Mouse (Mus musculus): ENCODE results near the gene Actb. TPM values are rescaled to one million over a fixed set of nuclear protein-coding genes. Genes with fewer than 3 reads are reported as not detected.

Gene Actb
- polyA plus RNA-seq, 1 experiment: 2,511 TPM

GRCm38 (mm10) chr5:142929400-142929752 lies 22.8 kb upstream of the Actb start:
- Histone ChIP-seq H3K4me3 (ENCODE audit: insufficient read depth, low read depth, low read length) (peak overlapping the region; percentile 50), H3K36me3 (ENCODE audit: control insufficient read depth, insufficient read depth, low read length) (no peaks in the 10 kb centered on the region), H3K4me1 (ENCODE audit: control insufficient read depth, insufficient read depth, low read length) (no peaks in the 10 kb centered on the region), H3K27ac (ENCODE audit: insufficient read depth, low read depth, low read length) (peak overlapping the region; percentile 84), H3K27me3 (replicated peaks; ENCODE audit: control insufficient read depth, insufficient read depth, low read length) (no peaks in the 10 kb centered on the region)
- DNase-seq: no peak
- WGBS: 14% methylated on average over 4 of the region's 4 CpGs
- no peak for TF ChIP-seq POLR2A (IDR thresholded peaks at IDR 0.05; ENCODE audit: low read depth, low read length)
- TF ChIP-seq CTCF (conservative IDR thresholded peaks at IDR 0.05; ENCODE audit: insufficient read depth, insufficient read length, low read depth, low read length): no peak

DNA sequence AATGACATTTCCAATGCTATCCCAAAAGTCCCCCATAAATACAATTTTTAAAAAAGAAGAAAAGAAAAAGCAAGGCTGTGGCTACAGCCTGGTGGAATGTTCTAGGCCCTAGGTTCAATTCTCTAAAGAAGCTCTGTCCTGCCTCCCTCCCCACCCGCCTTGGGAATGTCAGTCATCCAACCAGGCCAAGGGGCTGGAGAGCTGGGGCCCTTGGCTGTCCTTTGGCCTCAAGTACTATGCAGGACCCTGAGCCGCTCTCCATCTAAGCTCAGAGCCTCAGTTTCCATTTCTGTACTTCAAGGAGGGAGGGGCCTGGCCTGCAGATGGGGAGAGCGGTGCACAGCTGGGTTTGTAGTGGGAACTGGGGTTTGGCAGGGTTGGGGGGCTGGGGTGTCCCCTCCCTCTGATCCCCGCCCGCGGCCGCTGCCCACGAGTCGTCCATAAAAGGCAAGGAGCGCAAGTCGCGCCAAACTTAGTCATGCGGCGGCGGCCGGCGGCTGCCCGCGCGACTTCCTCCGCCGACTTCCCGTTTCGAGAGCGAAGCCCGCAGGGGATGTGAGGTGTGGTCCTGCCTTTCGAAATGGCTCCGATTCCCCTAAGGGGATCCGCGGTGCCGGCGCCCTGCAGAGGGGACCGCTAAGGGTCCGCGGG lies 22.3 kb upstream of the Actb start:
- H3K27me3 ChIP-seq (replicated peaks; ENCODE audit: control insufficient read depth, insufficient read depth, low read length): no peaks in the 10 kb centered on the region
- H3K4me3 ChIP-seq (ENCODE audit: insufficient read depth, low read depth, low read length): peak overlapping the region; percentile 50
- 6% methylated on average over 35 of the region's 35 CpGs for WGBS
- peak; percentile 88 for DNase-seq
- H3K36me3 ChIP-seq (ENCODE audit: control insufficient read depth, insufficient read depth, low read length): no peaks in the 10 kb centered on the region
- no peaks in the 10 kb centered on the region for H3K4me1 ChIP-seq (ENCODE audit: control insufficient read depth, insufficient read depth, low read length)
- no peak for TF ChIP-seq POLR2A (IDR thresholded peaks at IDR 0.05; ENCODE audit: low read depth, low read length)
- TF ChIP-seq CTCF (conservative IDR thresholded peaks at IDR 0.05; ENCODE audit: insufficient read depth, insufficient read length, low read depth, low read length): no peak
- peak overlapping the region; percentile 88 for H3K27ac ChIP-seq (ENCODE audit: insufficient read depth, low read depth, low read length)

DNA sequence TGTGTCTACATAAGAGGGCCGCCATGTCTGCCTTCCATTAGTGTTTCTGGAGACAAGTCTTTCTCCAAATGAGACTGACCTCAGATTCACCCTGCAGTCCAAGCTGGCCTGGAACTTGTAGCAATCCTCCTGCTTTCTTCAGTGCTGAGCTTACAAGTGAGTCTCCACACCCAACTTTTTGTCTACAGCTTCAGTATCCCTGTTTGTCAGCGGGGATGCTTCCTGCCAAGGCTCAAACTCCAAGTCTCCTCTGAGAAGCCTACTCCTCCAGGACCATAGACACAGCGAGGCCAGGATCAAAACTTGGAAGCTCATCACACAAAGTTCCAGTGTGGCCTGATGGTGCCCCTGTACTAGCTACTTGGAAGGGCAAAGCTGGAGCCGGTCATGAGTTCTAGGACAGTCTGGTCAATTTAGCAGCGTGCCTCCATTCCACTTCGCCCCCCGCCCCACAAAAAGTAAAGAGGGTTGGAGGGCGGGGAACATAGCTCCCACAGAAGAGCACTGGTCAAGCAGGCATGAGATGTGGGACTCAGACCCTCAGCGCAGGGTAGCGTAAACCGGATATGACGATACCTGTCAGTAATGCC lies 20.9 kb upstream of the Actb start:
- Histone ChIP-seq H3K4me3 (ENCODE audit: insufficient read depth, low read depth, low read length) (no peak overlapping the region), H3K36me3 (ENCODE audit: control insufficient read depth, insufficient read depth, low read length) (no peaks in the 10 kb centered on the region), H3K27me3 (replicated peaks; ENCODE audit: control insufficient read depth, insufficient read depth, low read length) (no peaks in the 10 kb centered on the region), H3K4me1 (ENCODE audit: control insufficient read depth, insufficient read depth, low read length) (no peaks in the 10 kb centered on the region), H3K27ac (ENCODE audit: insufficient read depth, low read depth, low read length) (no peak overlapping the region)
- TF ChIP-seq POLR2A (IDR thresholded peaks at IDR 0.05; ENCODE audit: low read depth, low read length) (no peak), CTCF (conservative IDR thresholded peaks at IDR 0.05; ENCODE audit: insufficient read depth, insufficient read length, low read depth, low read length) (no peak)
- no peak for DNase-seq
- 95% methylated on average over 12 of the region's 12 CpGs for WGBS

- no peaks in the 10 kb centered on the region for H3K36me3 ChIP-seq (ENCODE audit: control insufficient read depth, insufficient read depth, low read length)
- DNase-seq: no peak
- no peak overlapping the region for H3K27ac ChIP-seq (ENCODE audit: insufficient read depth, low read depth, low read length)
- no peaks in the 10 kb centered on the region for H3K27me3 ChIP-seq (replicated peaks; ENCODE audit: control insufficient read depth, insufficient read depth, low read length)
- H3K4me3 ChIP-seq (ENCODE audit: insufficient read depth, low read depth, low read length): no peak overlapping the region
- no peaks in the 10 kb centered on the region for H3K4me1 ChIP-seq (ENCODE audit: control insufficient read depth, insufficient read depth, low read length)
- TF ChIP-seq POLR2A (IDR thresholded peaks at IDR 0.05; ENCODE audit: low read depth, low read length) (no peak), CTCF (conservative IDR thresholded peaks at IDR 0.05; ENCODE audit: insufficient read depth, insufficient read length, low read depth, low read length) (no peak)
- WGBS: 56% methylated on average over 3 of the region's 3 CpGs
Observed at GRCm38 (mm10) chr5:142926940-142927228, 20.3 kb upstream of the Actb start.

DNA sequence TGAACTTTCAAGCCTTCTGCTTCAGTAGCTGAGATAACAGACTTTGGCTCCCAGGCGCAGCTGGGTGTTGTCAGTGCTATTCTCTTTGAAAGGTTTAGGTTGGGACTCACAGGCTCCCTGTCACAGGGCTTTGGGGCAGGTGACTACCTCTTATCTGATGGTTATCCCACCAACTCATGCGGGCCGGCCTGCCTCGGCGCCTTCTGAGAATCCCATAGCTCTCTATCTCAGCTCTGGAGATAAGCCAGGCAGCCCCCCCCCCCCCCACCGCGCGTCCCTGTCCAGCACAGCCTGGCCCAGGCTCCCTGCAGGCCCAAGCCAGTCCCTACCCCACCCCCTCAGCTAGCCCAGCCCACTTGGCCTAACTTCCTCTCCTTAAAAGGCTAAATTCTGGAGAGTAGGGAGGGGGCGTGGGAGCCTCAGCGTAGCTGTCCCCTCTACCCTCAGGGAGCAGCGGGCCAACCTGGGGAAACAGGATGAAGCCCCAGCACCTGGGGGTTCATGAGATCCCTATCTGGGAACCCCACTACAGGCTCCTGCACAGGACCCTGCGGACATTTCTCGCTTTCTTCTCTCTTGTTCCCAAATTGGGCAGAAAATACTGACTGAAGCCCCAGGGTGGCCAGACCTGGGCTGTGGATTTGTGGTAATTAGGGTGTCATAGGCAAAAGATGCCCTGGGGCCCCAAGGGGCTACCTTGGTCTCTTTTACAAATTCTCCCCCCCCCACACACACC lies 19.8 kb upstream of the Actb start:
- no peak for TF ChIP-seq POLR2A (IDR thresholded peaks at IDR 0.05; ENCODE audit: low read depth, low read length)
- TF ChIP-seq CTCF (conservative IDR thresholded peaks at IDR 0.05; ENCODE audit: insufficient read depth, insufficient read length, low read depth, low read length): no peak
- peak; percentile 66 for DNase-seq
- no peaks in the 10 kb centered on the region for H3K4me1 ChIP-seq (ENCODE audit: control insufficient read depth, insufficient read depth, low read length)
- 52% methylated on average over 13 of the region's 13 CpGs for WGBS
- H3K27me3 ChIP-seq (replicated peaks; ENCODE audit: control insufficient read depth, insufficient read depth, low read length): no peaks in the 10 kb centered on the region
- no peak overlapping the region for H3K4me3 ChIP-seq (ENCODE audit: insufficient read depth, low read depth, low read length)
- no peaks in the 10 kb centered on the region for H3K36me3 ChIP-seq (ENCODE audit: control insufficient read depth, insufficient read depth, low read length)
- peak overlapping the region; percentile 2; the same call in 1 of the 2 replicates for H3K27ac ChIP-seq (ENCODE audit: insufficient read depth, low read depth, low read length)

- no peak for DNase-seq
- no peaks in the 10 kb centered on the region for H3K36me3 ChIP-seq (ENCODE audit: control insufficient read depth, insufficient read depth, low read length)
- no peak overlapping the region for H3K27ac ChIP-seq (ENCODE audit: insufficient read depth, low read depth, low read length)
- WGBS: 65% methylated on average over 12 of the region's 12 CpGs
- no peaks in the 10 kb centered on the region for H3K27me3 ChIP-seq (replicated peaks; ENCODE audit: control insufficient read depth, insufficient read depth, low read length)
- TF ChIP-seq POLR2A (IDR thresholded peaks at IDR 0.05; ENCODE audit: low read depth, low read length) (no peak), CTCF (conservative IDR thresholded peaks at IDR 0.05; ENCODE audit: insufficient read depth, insufficient read length, low read depth, low read length) (no peak)
- no peak overlapping the region for H3K4me3 ChIP-seq (ENCODE audit: insufficient read depth, low read depth, low read length)
- H3K4me1 ChIP-seq (ENCODE audit: control insufficient read depth, insufficient read depth, low read length): no peaks in the 10 kb centered on the region
Observed at GRCm38 (mm10) chr5:142924336-142924959, 17.9 kb upstream of the Actb start.

DNA sequence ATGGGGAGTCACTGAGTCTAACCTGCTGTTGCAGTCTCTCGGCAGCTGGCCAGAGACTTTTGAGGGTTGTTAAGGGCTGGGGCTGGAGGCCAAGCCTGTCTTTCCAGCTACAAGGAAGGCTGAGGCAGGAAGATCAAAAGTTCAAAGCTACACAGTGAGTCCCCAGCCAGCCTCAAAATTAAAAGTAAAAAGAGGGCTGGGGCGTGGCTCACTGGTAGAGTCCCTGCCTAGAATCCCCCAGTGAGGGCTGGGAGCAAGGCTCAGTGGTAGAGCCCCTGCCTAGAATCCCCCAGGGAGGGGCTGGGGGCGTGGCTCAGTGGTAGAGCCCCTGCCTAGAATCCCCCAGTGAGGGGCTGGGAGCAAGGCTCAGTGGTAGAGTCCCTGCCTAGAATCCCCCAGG lies 17.2 kb upstream of the Actb start:
- no peak for DNase-seq
- no peak overlapping the region for H3K4me3 ChIP-seq (ENCODE audit: insufficient read depth, low read depth, low read length)
- no peak overlapping the region for H3K27ac ChIP-seq (ENCODE audit: insufficient read depth, low read depth, low read length)
- no peak for TF ChIP-seq CTCF (conservative IDR thresholded peaks at IDR 0.05; ENCODE audit: insufficient read depth, insufficient read length, low read depth, low read length)
- TF ChIP-seq POLR2A (IDR thresholded peaks at IDR 0.05; ENCODE audit: low read depth, low read length): no peak
- WGBS: 82% methylated on average over 3 of the region's 3 CpGs
- H3K4me1 ChIP-seq (ENCODE audit: control insufficient read depth, insufficient read depth, low read length): no peaks in the 10 kb centered on the region
- no peaks in the 10 kb centered on the region for H3K36me3 ChIP-seq (ENCODE audit: control insufficient read depth, insufficient read depth, low read length)
- no peaks in the 10 kb centered on the region for H3K27me3 ChIP-seq (replicated peaks; ENCODE audit: control insufficient read depth, insufficient read depth, low read length)

Measured in kidney, adult 2 months (tissue).